Mouse (Mus musculus): ENCODE data around the gene Epn2. TPM values are rescaled to one million over a fixed set of nuclear protein-coding genes. Genes with fewer than 3 reads are reported as not detected.

The Epn2 gene
- total and polyA plus RNA-seq, 3 experiments: 7.2 to 13.8 (median 10.1) TPM

GRCm38 (mm10) chr11:61619791-61620241 lies 40.3 kb upstream of the Epn2 start (continued):
- peak; percentile 76 for TF ChIP-seq RAD21 (IDR thresholded peaks at IDR 0.05; ENCODE audit: low read depth, low read length)

GRCm38 (mm10) chr11:61619356-61619755 lies 39.9 kb upstream of the Epn2 start:
- peaks cover 0 to 2% of the 10 kb centered on the region in 2 experiments for H3K36me3 ChIP-seq (replicated peaks in 1 of 2; ENCODE audit: control insufficient read depth in 1 of 2, insufficient read depth in 1 of 2, low read length in 1 of 2)

GRCm38 (mm10) chr11:61618571-61618970 lies 39.1 kb upstream of the Epn2 start:
- in situ Hi-C loops (cut with MboI; ENCODE audit: low pct_ligation_motif_present, low pct_unique_long_range_greater_than_20kb, low sequenced_read_pairs) (loop anchor here (5.0 kb wide), 1 partner anchor 201 kb away; no protein-coding TSS in a partner anchor), dilution Hi-C loops (cut with MboI; ENCODE audit: extremely low pct_ligation_motif_present, extremely low pct_unique_long_range_greater_than_20kb, low sequenced_read_pairs) (no loop called here)
- Histone ChIP-seq H3K9me3 (replicated peaks; ENCODE audit: low read length) (peaks cover 11% of the 10 kb centered on the region), H3K4me1 (ENCODE audit: control insufficient read depth in 1 of 2, insufficient read depth in 2 of 2) (peaks cover 7 to 22% of the 10 kb centered on the region in 2 experiments), H3K9ac (ENCODE audit: insufficient read depth, low read depth) (no peak overlapping the region), H3K27ac (ENCODE audit: insufficient read depth, low read depth) (no peak overlapping the region), H3K4me3 (replicated peaks in 1 of 3; ENCODE audit: low read depth in 2 of 3, low read length in 2 of 3, poor library complexity in 1 of 3) (no peak overlapping the region), H3K4me2 (ENCODE audit: insufficient read depth, low read depth, poor library complexity, severe bottlenecking) (no peak overlapping the region), H3K79me2 (replicated peaks; ENCODE audit: control insufficient read depth, extremely low read depth, insufficient read depth, poor library complexity, severe bottlenecking) (no peaks in the 10 kb centered on the region), H3K36me3 (replicated peaks in 1 of 2; ENCODE audit: control insufficient read depth in 1 of 2, insufficient read depth in 1 of 2, low read length in 1 of 2) (no peaks in the 10 kb centered on the region), H3K27me3 (replicated peaks) (peaks cover 38% of the 10 kb centered on the region)
- no peak for DNase-seq (ENCODE audit: extremely low read depth)
- TF ChIP-seq MAZ (IDR thresholded peaks at IDR 0.05; ENCODE audit: low read depth, low read length) (no peak), ZC3H11A (IDR thresholded peaks at IDR 0.05; ENCODE audit: low read depth, low read length) (no peak), NELFE (IDR thresholded peaks at IDR 0.05; ENCODE audit: low read depth, low read length) (no peak), MEF2A (IDR thresholded peaks at IDR 0.05; ENCODE audit: borderline replicate concordance, low read depth, low read length) (no peak), MYC (IDR thresholded peaks at IDR 0.05; ENCODE audit: low read depth, low read length) (no peak), SMC3 (IDR thresholded peaks at IDR 0.05; ENCODE audit: low read depth, low read length) (no peak), BHLHE40 (IDR thresholded peaks at IDR 0.05; ENCODE audit: low read depth, low read length) (no peak), JUN (IDR thresholded peaks at IDR 0.05; ENCODE audit: insufficient read depth, low read depth, low read length) (no peak), PAX5 (IDR thresholded peaks at IDR 0.05; ENCODE audit: low read length) (no peak), POLR2A (IDR thresholded peaks at IDR 0.05; ENCODE audit: low read depth, low read length) (no peak), CHD1 (IDR thresholded peaks at IDR 0.05; ENCODE audit: low read depth, low read length) (no peak), USF1 (IDR thresholded peaks at IDR 0.05; ENCODE audit: low read depth, low read length) (no peak), UBTF (IDR thresholded peaks at IDR 0.05; ENCODE audit: low read depth, low read length) (no peak), ZKSCAN1 (IDR thresholded peaks at IDR 0.05; ENCODE audit: borderline replicate concordance, low read depth, low read length) (no peak), TCF12 (IDR thresholded peaks at IDR 0.05; ENCODE audit: low read depth, low read length) (no peak)

More at GRCm38 (mm10) chr11:61619356-61619755, 39.9 kb upstream of the Epn2 start:
- peak overlapping the region; percentile 7 to 43 (median 32) for H3K4me3 ChIP-seq (replicated peaks in 1 of 3; ENCODE audit: low read depth in 2 of 3, low read length in 2 of 3, poor library complexity in 1 of 3)
- H3K9me3 ChIP-seq (replicated peaks; ENCODE audit: low read length): peaks cover 18% of the 10 kb centered on the region
- H3K27ac ChIP-seq (ENCODE audit: insufficient read depth, low read depth): no peak overlapping the region
- peaks cover 35% of the 10 kb centered on the region for H3K27me3 ChIP-seq (replicated peaks)
- H3K9ac ChIP-seq (ENCODE audit: insufficient read depth, low read depth): peak overlapping the region; percentile 87
- no peak for DNase-seq (ENCODE audit: extremely low read depth)
- in situ Hi-C loops (cut with MboI; ENCODE audit: low pct_ligation_motif_present, low pct_unique_long_range_greater_than_20kb, low sequenced_read_pairs) (loop anchor here (5.0 kb wide), 1 partner anchor 202 kb away; no protein-coding TSS in a partner anchor), dilution Hi-C loops (cut with MboI; ENCODE audit: extremely low pct_ligation_motif_present, extremely low pct_unique_long_range_greater_than_20kb, low sequenced_read_pairs) (no loop called here)
- TF ChIP-seq HCFC1 (IDR thresholded peaks at IDR 0.05; ENCODE audit: low read depth, low read length) (no peak), EP300 (IDR thresholded peaks at IDR 0.05; ENCODE audit: low read length) (peak; percentile 44; the same call in 1 of the 2 replicates), KAT2A (IDR thresholded peaks at IDR 0.05; ENCODE audit: insufficient replicate concordance, low read length) (0 out of 2 replicates have a peak, but pooled peaks have one; percentile 21), SIN3A (IDR thresholded peaks at IDR 0.05; ENCODE audit: low read length) (peak; percentile 68), RCOR1 (conservative IDR thresholded peaks at IDR 0.05; ENCODE audit: low read depth, low read length) (0 out of 2 replicates have a peak, but pooled peaks have one; percentile 45), IRF4 (IDR thresholded peaks at IDR 0.05; ENCODE audit: low read depth, low read length) (0 out of 2 replicates have a peak, but pooled peaks have one; percentile 36), NRF1 (IDR thresholded peaks at IDR 0.05; ENCODE audit: low read depth, low read length) (no peak; the same call in 1 of the 2 replicates)
- H3K4me2 ChIP-seq (ENCODE audit: insufficient read depth, low read depth, poor library complexity, severe bottlenecking): peak overlapping the region; percentile 84
- H3K79me2 ChIP-seq (replicated peaks; ENCODE audit: control insufficient read depth, extremely low read depth, insufficient read depth, poor library complexity, severe bottlenecking): no peaks in the 10 kb centered on the region
- peaks cover 7 to 22% of the 10 kb centered on the region in 2 experiments for H3K4me1 ChIP-seq (ENCODE audit: control insufficient read depth in 1 of 2, insufficient read depth in 2 of 2)

Data from CH12.LX (cell line).